Mouse (Mus musculus) cerebellum, adult 9-11 months (tissue): Measurements from ENCODE around the gene Prss1.
"Not testable (repeated sequence)": the region's sequence is repeated elsewhere in the genome, so short reads cannot be mapped to it uniquely, and the experiment has no call there.

Experiments used
- DNase-seq: peaks from one replicate; pipeline ENCODE4 v3.0.0; 2022

Gene Prss1

GRCm38 (mm10) chr6:41458632-41459031, at the start of gene Prss1:
TSS of gene Prss1 (plus strand) at chr6:41458932.
- DNase-seq = not testable (repeated sequence)

DNA sequence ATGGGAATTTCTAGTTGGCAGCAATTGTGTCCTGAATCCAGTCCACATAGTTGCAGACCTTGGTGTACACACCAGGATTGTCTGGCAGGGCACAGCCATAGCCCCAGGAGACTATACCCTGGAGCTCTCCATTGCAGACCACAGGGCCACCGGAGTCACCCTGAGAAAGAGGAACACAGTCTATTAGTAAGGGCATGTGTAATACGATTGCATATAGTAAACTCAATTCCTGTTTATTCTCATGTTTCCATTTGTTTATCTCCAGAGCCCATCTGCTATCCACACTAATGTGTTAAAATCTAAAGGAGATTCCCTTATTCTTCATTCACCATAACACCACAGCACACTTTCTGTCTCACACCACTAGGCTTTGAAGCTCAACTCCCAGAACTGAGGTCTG, 16.5 kb upstream of the Prss1 start:
- not testable (repeated sequence) for DNase-seq

- DNase-seq = not testable (repeated sequence)
These were observed 12.7 kb upstream of the Prss1 start, which contains the start of gene Gm10334 for GRCm38 (mm10) chr6:41446045-41446444. TSS of gene Gm10334 (minus strand) at chr6:41446145.

GRCm38 (mm10) chr6:41499374-41499773, 40.6 kb downstream of the Prss1 start:
- no peak for DNase-seq

GRCm38 (mm10) chr6:41504915-41505314, 46.2 kb downstream of the Prss1 start:
- no peak for DNase-seq

- no peak for DNase-seq
These were observed 46.6 kb downstream of the Prss1 start for GRCm38 (mm10) chr6:41505323-41505722.
